Comparison of ENCODE assay signal across 19 mouse cellular contexts in the genomic region with DNA sequence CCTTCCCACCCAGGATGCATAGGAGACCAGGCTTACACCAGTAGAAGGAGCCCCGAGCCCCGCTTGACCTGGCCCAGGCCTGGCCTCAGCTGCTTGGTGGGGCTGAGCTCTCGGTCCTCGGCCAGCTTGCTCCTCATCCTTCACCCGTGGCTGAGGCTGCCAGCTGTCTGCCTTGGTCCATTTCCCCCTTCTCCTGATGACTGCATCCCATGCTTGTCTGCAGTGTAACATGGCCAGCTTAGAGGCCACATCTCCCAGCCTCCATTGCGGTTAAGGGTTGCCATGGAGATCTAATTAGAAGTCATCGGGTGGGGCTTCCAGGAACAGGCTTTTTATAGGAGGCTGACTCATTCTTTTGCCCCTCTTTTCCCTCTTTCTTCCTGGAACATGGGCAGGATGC. TPM values are rescaled to one million over a fixed set of nuclear protein-coding genes. Genes with fewer than 3 reads are reported as not detected.
DNase-seq lines count a peak whose midpoint lies in the region; ATAC-seq and TF ChIP-seq lines count a peak whose summit lies in the region.
"Had no signal": no experiment of that assay in that cellular context is flagged by ENCODE, and none has a peak within 500 bp of the region (broad histone marks: within the 10 kb centered on the region; RNA-seq: fewer than 3 reads in every experiment).

No protein-coding gene starts in this region.

- DNase-seq in forebrain, postnatal 0 days: no peak
- DNase-seq in hindbrain, embryonic 11.5 days (ENCODE audit: low spot score): no peak
- DNase-seq in stomach, postnatal 0 days (ENCODE audit: low spot score): no peak
- no peak for DNase-seq in thymus, postnatal 10 days (ENCODE audit: low spot score in 2 of 2)
- no peak for DNase-seq in adrenal gland, postnatal 14 days
- DNase-seq: cerebellum, adult 2 months; layer of hippocampus, postnatal 36 days; lung, postnatal 14 days had no signal

- H3K9ac ChIP-seq in forebrain, postnatal 0 days: no peak overlapping the region
- no peak overlapping the region for H3K9ac ChIP-seq in forebrain, embryonic 13.5 days
- no peak overlapping the region for H3K9ac ChIP-seq in midbrain, embryonic 12.5 days (replicated peaks)
- no peak overlapping the region for H3K9ac ChIP-seq in midbrain, embryonic 16.5 days (ENCODE audit: low read depth, low read length)
- no peak overlapping the region for H3K9ac ChIP-seq in hindbrain, embryonic 11.5 days (ENCODE audit: low read depth, low read length)
- no peak overlapping the region for H3K9ac ChIP-seq in stomach, postnatal 0 days (ENCODE audit: low read length)
- H3K9ac ChIP-seq: kidney, embryonic 15.5 days; limb, embryonic 12.5 days; liver, embryonic 14.5 days; neural tube, embryonic 13.5 days had no signal

- no peaks in the 10 kb centered on the region for H3K9me3 ChIP-seq in forebrain, postnatal 0 days (ENCODE audit: low read length)
- no peaks in the 10 kb centered on the region for H3K9me3 ChIP-seq in forebrain, embryonic 13.5 days (replicated peaks)
- no peaks in the 10 kb centered on the region for H3K9me3 ChIP-seq in midbrain, embryonic 12.5 days
- H3K9me3 ChIP-seq in midbrain, embryonic 16.5 days (replicated peaks; ENCODE audit: control insufficient read depth, low read length, poor library complexity, severe bottlenecking): no peaks in the 10 kb centered on the region
- H3K9me3 ChIP-seq in hindbrain, embryonic 11.5 days (ENCODE audit: control insufficient read depth, low read length): no peaks in the 10 kb centered on the region
- H3K9me3 ChIP-seq in stomach, postnatal 0 days (ENCODE audit: control insufficient read depth, low read length): no peaks in the 10 kb centered on the region
- H3K9me3 ChIP-seq: kidney, embryonic 15.5 days; limb, embryonic 12.5 days; neural tube, embryonic 13.5 days had no signal

- no peak for TF ChIP-seq EP300 in stomach, postnatal 0 days (optimal IDR thresholded peaks at IDR 0.05)

- 45% methylated on average over 7 of the region's 7 CpGs for WGBS in forebrain, postnatal 0 days
- WGBS in forebrain, embryonic 13.5 days: 61% methylated on average over 7 of the region's 7 CpGs
- 61% methylated on average over 7 of the region's 7 CpGs for WGBS in midbrain, embryonic 12.5 days
- 37% methylated on average over 7 of the region's 7 CpGs for WGBS in midbrain, embryonic 16.5 days
- 58% methylated on average over 7 of the region's 7 CpGs for WGBS in hindbrain, embryonic 11.5 days
- 63% methylated on average over 7 of the region's 7 CpGs for WGBS in stomach, postnatal 0 days

- H3K4me1 ChIP-seq in forebrain, postnatal 0 days (ENCODE audit: insufficient read depth): peaks cover 25% of the 10 kb centered on the region
- H3K4me1 ChIP-seq in forebrain, embryonic 13.5 days: peaks cover 32% of the 10 kb centered on the region
- peaks cover 31% of the 10 kb centered on the region for H3K4me1 ChIP-seq in midbrain, embryonic 12.5 days
- peaks cover 27% of the 10 kb centered on the region for H3K4me1 ChIP-seq in midbrain, embryonic 16.5 days (ENCODE audit: control insufficient read depth, insufficient read depth, low read length)
- H3K4me1 ChIP-seq in hindbrain, embryonic 11.5 days (replicated peaks; ENCODE audit: control insufficient read depth, insufficient read depth, low read length): peaks cover 13% of the 10 kb centered on the region
- no peaks in the 10 kb centered on the region for H3K4me1 ChIP-seq in stomach, postnatal 0 days (replicated peaks; ENCODE audit: control insufficient read depth, insufficient read depth)
- H3K4me1 ChIP-seq: kidney, embryonic 15.5 days had no signal

- ATAC-seq in forebrain, postnatal 0 days: peak; percentile 58
- ATAC-seq in forebrain, embryonic 13.5 days: no peak
- 0 out of 2 replicates have a peak, but pooled peaks have one; percentile 11 for ATAC-seq in midbrain, embryonic 12.5 days (ENCODE audit: low FRiP score, low read depth)
- no peak for ATAC-seq in midbrain, embryonic 16.5 days
- ATAC-seq in hindbrain, embryonic 11.5 days (ENCODE audit: low FRiP score): 0 out of 2 replicates have a peak, but pooled peaks have one; percentile 51
- ATAC-seq in stomach, postnatal 0 days (ENCODE audit: low FRiP score, low TSS enrichment): 0 out of 2 replicates have a peak, but pooled peaks have one; percentile 16
- ATAC-seq: activated CD4-positive, CD25-positive, alpha-beta regulatory T cell, adult 4 months had no signal

- H3K4me2 ChIP-seq in forebrain, postnatal 0 days (ENCODE audit: low read depth): no peak overlapping the region
- no peak overlapping the region for H3K4me2 ChIP-seq in forebrain, embryonic 13.5 days
- H3K4me2 ChIP-seq in midbrain, embryonic 12.5 days (replicated peaks): no peak overlapping the region
- no peak overlapping the region for H3K4me2 ChIP-seq in midbrain, embryonic 16.5 days (ENCODE audit: low read length)
- H3K4me2 ChIP-seq in hindbrain, embryonic 11.5 days (replicated peaks; ENCODE audit: low read depth, low read length): no peak overlapping the region
- no peak overlapping the region for H3K4me2 ChIP-seq in stomach, postnatal 0 days (replicated peaks; ENCODE audit: low read depth)
- H3K4me2 ChIP-seq: kidney, embryonic 15.5 days; limb, embryonic 12.5 days; neural tube, embryonic 13.5 days had no signal

- H3K27ac ChIP-seq in forebrain, postnatal 0 days (ENCODE audit: low read depth, low read length): no peak overlapping the region
- no peak overlapping the region; the same call in 1 of the 2 replicates for H3K27ac ChIP-seq in forebrain, embryonic 13.5 days
- no peak overlapping the region for H3K27ac ChIP-seq in midbrain, embryonic 12.5 days (replicated peaks)
- no peak overlapping the region for H3K27ac ChIP-seq in midbrain, embryonic 16.5 days (ENCODE audit: low read length)
- no peak overlapping the region for H3K27ac ChIP-seq in hindbrain, embryonic 11.5 days (ENCODE audit: low read depth, low read length)
- H3K27ac ChIP-seq in stomach, postnatal 0 days (replicated peaks): no peak overlapping the region
- H3K27ac ChIP-seq: kidney, embryonic 15.5 days; limb, embryonic 12.5 days; liver, embryonic 14.5 days; neural tube, embryonic 13.5 days had no signal

- no peak overlapping the region for H3K4me3 ChIP-seq in forebrain, postnatal 0 days (ENCODE audit: low read depth, low read length)
- no peak overlapping the region for H3K4me3 ChIP-seq in forebrain, embryonic 13.5 days
- no peak overlapping the region for H3K4me3 ChIP-seq in midbrain, embryonic 12.5 days
- no peak overlapping the region for H3K4me3 ChIP-seq in midbrain, embryonic 16.5 days (ENCODE audit: low read depth, low read length)
- H3K4me3 ChIP-seq in hindbrain, embryonic 11.5 days (ENCODE audit: low read depth, low read length): no peak overlapping the region
- H3K4me3 ChIP-seq in stomach, postnatal 0 days (ENCODE audit: low read depth, low read length): no peak overlapping the region
- H3K4me3 ChIP-seq: kidney, embryonic 15.5 days; limb, embryonic 12.5 days; neural tube, embryonic 13.5 days had no signal

- no peaks in the 10 kb centered on the region; the same call in 1 of the 2 replicates for H3K27me3 ChIP-seq in forebrain, postnatal 0 days (ENCODE audit: insufficient read depth, low read length)
- peaks cover 7% of the 10 kb centered on the region; the same call in 1 of the 2 replicates for H3K27me3 ChIP-seq in forebrain, embryonic 13.5 days
- H3K27me3 ChIP-seq in midbrain, embryonic 12.5 days: peaks cover 58% of the 10 kb centered on the region
- H3K27me3 ChIP-seq in midbrain, embryonic 16.5 days (ENCODE audit: control insufficient read depth, insufficient read depth, low read depth, low read length): no peaks in the 10 kb centered on the region; the same call in 1 of the 2 replicates
- H3K27me3 ChIP-seq in hindbrain, embryonic 11.5 days (ENCODE audit: control insufficient read depth, insufficient read depth, low read length): peaks cover 3% of the 10 kb centered on the region; the same call in 1 of the 2 replicates
- H3K27me3 ChIP-seq in stomach, postnatal 0 days (ENCODE audit: control insufficient read depth, insufficient read depth, low read length): no peaks in the 10 kb centered on the region

- no peaks in the 10 kb centered on the region for H3K36me3 ChIP-seq in forebrain, postnatal 0 days (ENCODE audit: insufficient read depth)
- H3K36me3 ChIP-seq in forebrain, embryonic 13.5 days (ENCODE audit: poor library complexity, severe bottlenecking): no peaks in the 10 kb centered on the region
- H3K36me3 ChIP-seq in midbrain, embryonic 12.5 days: no peaks in the 10 kb centered on the region
- H3K36me3 ChIP-seq in midbrain, embryonic 16.5 days (ENCODE audit: control insufficient read depth, insufficient read depth, low read length): no peaks in the 10 kb centered on the region
- no peaks in the 10 kb centered on the region for H3K36me3 ChIP-seq in hindbrain, embryonic 11.5 days (ENCODE audit: control insufficient read depth, insufficient read depth, low read length)
- no peaks in the 10 kb centered on the region for H3K36me3 ChIP-seq in stomach, postnatal 0 days (ENCODE audit: control insufficient read depth, insufficient read depth, low read length)
- H3K36me3 ChIP-seq: kidney, embryonic 15.5 days; limb, embryonic 12.5 days; neural tube, embryonic 13.5 days had no signal

- TF ChIP-seq CTCF in forebrain, postnatal 0 days (IDR thresholded peaks at IDR 0.05; ENCODE audit: low read depth): no peak
- no peak for TF ChIP-seq CTCF in stomach, postnatal 0 days (IDR thresholded peaks at IDR 0.05; ENCODE audit: low read depth)

RNA-seq across cellular contexts. Expression of a gene that starts 23.8 kb away (rescaled TPM):
- 66.9 and 85.8 TPM in 2 replicates for total RNA-seq in forebrain, postnatal 0 days (2014; rRNA removed)
- polyA plus RNA-seq in forebrain, postnatal 0 days (2015; fragmentation: Nextera tagmentation; extraction: Ambion mirVana): 62.7 and 65.8 TPM in 2 replicates
- polyA plus RNA-seq in forebrain, embryonic 13.5 days (2015; fragmentation: Nextera tagmentation; extraction: Ambion mirVana): 63.8 and 67.2 TPM in 2 replicates
- 61.6 and 67.1 TPM in 2 replicates for polyA plus RNA-seq in midbrain, embryonic 12.5 days (2016; fragmentation: Nextera tagmentation; extraction: Ambion mirVana)
- 68.0 and 71.9 TPM in 2 replicates for polyA plus RNA-seq in midbrain, embryonic 16.5 days (2015; fragmentation: Nextera tagmentation; extraction: Ambion mirVana)
- polyA plus RNA-seq in hindbrain, embryonic 11.5 days (2014; fragmentation: Nextera tagmentation; extraction: Ambion mirVana): 45.8 and 51.0 TPM in 2 replicates
- polyA plus RNA-seq in stomach, postnatal 0 days (2015; fragmentation: Nextera tagmentation; extraction: Ambion mirVana): 38.5 and 39.3 TPM in 2 replicates
- 32.8 and 36.4 TPM in 2 replicates for total RNA-seq in adrenal gland, postnatal 14 days (2021)

RNA-seq across cellular contexts. Expression of a gene that starts 29.2 kb away (rescaled TPM):
- 11.5 and 24.6 TPM in 2 replicates for total RNA-seq in forebrain, postnatal 0 days (2014; rRNA removed)
- polyA plus RNA-seq in forebrain, postnatal 0 days (2015; fragmentation: Nextera tagmentation; extraction: Ambion mirVana): 7.1 and 10.4 TPM in 2 replicates
- 5.0 and 6.2 TPM in 2 replicates for polyA plus RNA-seq in forebrain, embryonic 13.5 days (2015; fragmentation: Nextera tagmentation; extraction: Ambion mirVana)
- 14.8 and 18.8 TPM in 2 replicates for polyA plus RNA-seq in midbrain, embryonic 12.5 days (2016; fragmentation: Nextera tagmentation; extraction: Ambion mirVana)
- polyA plus RNA-seq in midbrain, embryonic 16.5 days (2015; fragmentation: Nextera tagmentation; extraction: Ambion mirVana): 13.9 and 15.4 TPM in 2 replicates
- polyA plus RNA-seq in hindbrain, embryonic 11.5 days (2014; fragmentation: Nextera tagmentation; extraction: Ambion mirVana): 4.6 and 5.6 TPM in 2 replicates
- 0.05 and 0.08 TPM in 2 replicates for polyA plus RNA-seq in stomach, postnatal 0 days (2015; fragmentation: Nextera tagmentation; extraction: Ambion mirVana)
- total RNA-seq in adrenal gland, postnatal 14 days (2021): 1.3 and 1.6 TPM in 2 replicates
- total RNA-seq: hematopoietic stem cell, adult 5-6 weeks; MEL had no signal
- polyA plus RNA-seq: activated CD4-positive, CD25-positive, alpha-beta regulatory T cell, adult 4 months; gonadal fat pad, adult 2 months had no signal

Comparison
In these comparisons a context has a peak if more than half of its experiments do, and no peak if none do; other contexts are left out.
1. ATAC-seq: peak in forebrain, postnatal 0 days (single experiment), midbrain, embryonic 12.5 days (single experiment), hindbrain, embryonic 11.5 days (single experiment) and stomach, postnatal 0 days (single experiment); none in forebrain, embryonic 13.5 days (single experiment) and midbrain, embryonic 16.5 days (single experiment).